Mouse (Mus musculus) frontal cortex, adult (tissue): Measurements from ENCODE around the gene Zfp423.

ENCODE experiments used
- ATAC-seq: cut with Nextera tagmentation; 2 replicates; pipeline ENCODE4 v1.9.2; 2017; ENCODE audit warnings: mild to moderate bottlenecking, moderate library complexity, mixed read lengths; ENCODE audit not compliant: low TSS enrichment

Zfp423 gene

DNA sequence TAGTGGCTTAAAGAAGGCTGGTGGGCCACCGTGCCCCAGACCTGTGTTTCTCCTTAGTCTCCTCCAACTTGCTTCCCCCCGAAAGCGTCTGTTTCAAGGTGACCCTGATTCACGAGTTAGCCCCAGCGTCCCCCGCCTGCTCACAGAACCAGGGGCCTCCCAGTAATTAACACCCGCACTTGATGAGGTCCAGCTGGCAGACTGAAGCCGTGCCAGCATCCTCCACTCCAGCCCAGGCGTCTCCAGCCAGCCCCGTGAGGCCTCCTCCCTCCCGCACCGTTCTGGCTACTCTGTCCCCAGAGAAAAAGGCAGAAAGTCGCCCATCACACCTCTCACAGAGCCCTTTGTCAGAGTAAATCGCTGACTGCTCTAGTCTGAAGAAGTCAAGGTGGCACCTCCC is 213.3 kb downstream of the Zfp423 start:
- no peak for ATAC-seq

DNA sequence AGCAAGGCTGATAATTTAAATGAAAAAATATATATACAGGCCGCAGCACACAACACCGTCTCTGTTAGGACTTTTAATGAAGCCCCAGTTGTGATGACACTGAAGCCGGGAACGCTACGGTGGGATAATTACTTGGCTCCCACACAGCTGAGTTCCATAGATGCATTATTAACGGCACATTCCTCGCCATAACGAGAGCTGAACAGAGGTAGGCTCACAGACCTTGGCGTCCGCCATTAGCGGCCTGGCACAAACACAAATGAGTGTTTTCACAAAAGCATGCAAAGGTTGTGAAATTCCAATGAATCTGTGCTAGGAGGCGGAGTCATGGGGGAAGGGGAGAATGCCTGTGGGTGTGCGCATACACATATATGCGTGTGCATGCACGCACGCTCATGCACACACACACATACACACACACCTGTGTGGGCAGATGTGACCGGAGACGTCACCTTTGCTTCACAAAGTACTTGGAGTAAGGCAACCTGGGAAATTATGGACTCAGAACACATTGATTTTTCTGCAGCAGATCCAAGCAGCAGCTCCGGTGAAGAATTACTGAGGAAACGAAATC is 214.2 kb downstream of the Zfp423 start:
- ATAC-seq: no peak

- no peak for ATAC-seq
Observed at GRCm38 (mm10) chr8:87744556-87744955, 214.8 kb downstream of the Zfp423 start.

GRCm38 (mm10) chr8:87742016-87742415 is 217.4 kb downstream of the Zfp423 start:
- no peak for ATAC-seq

- ATAC-seq: no peak
Observed at GRCm38 (mm10) chr8:87740946-87741530, 218.4 kb downstream of the Zfp423 start.

DNA sequence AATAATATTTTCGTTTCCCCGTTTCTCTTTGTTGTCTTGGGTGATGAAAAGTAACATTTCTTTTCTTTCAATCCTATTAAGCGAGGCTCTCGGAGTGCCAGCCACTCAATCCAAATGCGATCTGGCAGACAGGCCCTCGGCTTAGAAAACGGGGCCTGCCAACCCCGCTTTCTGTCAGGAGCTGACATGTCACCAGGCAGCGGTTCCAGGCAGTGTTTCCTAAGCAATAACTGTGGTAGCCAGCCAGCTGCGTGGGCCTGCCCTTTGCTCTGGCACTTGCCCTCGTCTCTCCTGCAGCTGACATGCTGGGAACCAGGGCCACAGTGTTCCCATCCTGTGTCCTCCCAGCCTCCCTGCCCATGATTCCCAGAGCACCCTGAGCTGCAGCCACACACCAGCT is 221.5 kb downstream of the Zfp423 start:
- no peak for ATAC-seq

DNA sequence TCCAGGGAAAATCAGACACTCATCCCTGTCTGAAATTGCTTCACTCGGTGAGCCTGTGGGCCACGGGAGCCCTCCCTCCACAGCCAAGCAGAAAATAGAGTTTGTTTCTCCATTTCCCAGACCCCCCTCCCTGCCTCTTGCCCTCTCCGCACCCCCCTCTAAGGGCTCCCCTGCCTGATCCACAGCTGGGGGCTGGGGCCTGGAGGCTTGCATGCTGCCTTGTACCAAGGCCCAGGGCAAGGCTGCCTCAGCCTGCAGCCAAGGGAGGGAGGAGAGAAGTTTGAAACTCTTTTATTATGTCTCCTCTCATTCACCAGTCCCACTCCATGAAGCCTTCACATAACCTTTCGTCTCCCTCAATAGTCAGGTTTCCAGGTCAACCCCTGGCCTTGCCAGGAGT is 224.5 kb downstream of the Zfp423 start:
- no peak for ATAC-seq

DNA sequence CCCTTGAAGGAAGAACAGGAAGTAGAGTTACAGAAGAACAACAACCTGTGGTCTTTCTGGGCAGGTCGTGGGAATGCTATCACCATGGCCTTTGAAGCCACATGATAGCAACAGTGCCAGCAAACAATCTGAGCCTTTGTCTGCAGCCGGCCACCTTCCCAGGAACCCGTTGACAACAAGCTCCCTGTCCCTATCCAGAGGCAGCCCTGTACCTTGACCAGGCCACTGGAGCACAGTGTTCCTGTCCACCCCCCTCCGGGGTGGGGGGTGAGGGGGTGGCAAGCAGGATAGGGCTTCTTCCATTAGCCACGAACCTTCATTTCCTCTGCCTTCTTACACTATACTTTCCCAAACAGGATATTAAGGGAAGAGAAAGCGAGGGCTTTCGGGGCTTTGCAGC is 224.9 kb downstream of the Zfp423 start:
- ATAC-seq: no peak

DNA sequence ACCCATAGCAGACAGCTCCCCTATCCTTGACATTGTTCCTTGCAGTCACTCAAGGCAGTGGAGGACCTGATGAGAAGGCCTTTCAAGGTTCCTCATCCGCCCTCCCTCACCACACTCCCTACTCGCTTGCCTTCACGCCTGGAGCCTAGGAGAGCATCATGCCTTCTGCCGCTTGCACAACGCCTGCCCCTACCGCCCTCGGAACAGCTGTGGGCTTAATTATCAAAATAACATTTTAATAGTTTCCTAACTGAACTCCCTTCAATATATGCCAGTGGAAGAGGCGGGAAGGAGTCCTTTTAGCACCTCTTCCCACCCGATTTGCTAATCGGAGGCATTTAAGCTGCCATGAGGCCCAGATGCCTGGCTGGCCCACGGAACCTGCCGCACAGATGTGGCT is 228.3 kb downstream of the Zfp423 start:
- ATAC-seq: no peak

GRCm38 (mm10) chr8:87723015-87723414 is 236.4 kb downstream of the Zfp423 start:
- ATAC-seq: no peak

DNA sequence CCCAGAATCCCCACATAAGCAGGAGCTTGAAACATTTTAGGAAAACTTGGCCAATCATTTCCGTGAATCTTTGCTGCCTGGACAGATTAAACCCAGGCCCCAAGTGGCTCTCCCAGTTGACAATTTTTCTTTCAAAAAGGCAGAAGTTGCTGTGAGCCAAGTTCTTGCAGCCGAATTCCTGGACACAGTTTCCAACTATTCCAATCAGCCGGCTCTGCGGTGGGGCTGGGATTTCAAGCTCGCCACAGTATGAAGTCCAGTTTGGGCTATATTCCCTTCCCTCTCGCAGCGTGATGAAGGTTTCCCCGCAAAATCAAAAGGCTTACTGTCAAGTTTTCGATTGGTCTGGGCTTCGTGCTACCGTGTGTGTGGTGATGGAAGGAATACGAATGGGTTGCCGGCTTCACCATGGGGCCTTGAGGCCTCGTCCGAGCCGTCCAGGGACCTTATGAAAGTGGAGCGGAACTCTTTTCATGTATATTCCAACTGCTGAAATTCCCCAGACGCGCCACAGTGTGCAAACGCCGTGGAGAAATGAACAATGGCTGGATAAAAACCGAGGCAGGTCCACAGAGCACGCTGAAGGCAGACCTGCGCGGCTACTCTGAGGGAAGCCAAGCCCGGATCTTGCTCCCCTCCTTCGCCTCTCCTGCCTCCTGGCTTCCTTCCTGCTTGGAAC is 240.1 kb downstream of the Zfp423 start:
- ATAC-seq: no peak

DNA sequence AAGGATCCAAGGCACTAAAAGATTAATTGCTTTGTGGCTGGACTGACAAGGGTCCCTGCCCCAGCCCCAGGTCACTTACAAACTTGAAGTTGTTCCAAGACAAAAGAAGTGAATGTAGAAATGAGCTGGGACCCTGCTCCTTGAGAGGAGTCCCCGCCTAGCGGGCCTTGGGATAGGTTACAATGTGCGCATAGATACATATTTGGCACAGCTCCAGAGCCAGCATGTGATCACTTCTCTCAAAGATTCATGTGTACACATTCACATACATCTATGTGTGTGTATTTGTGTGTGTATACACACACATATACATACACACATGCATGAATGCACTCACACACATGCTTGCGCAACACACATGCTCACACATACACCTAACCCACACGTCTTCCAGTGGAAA is 241.9 kb downstream of the Zfp423 start:
- no peak for ATAC-seq

- ATAC-seq: no peak
Observed at GRCm38 (mm10) chr8:87716726-87717248, 242.6 kb downstream of the Zfp423 start.

- ATAC-seq: peak; percentile 76
Observed at GRCm38 (mm10) chr8:87715731-87716682, 243.4 kb downstream of the Zfp423 start.

GRCm38 (mm10) chr8:87713946-87714345 is 245.4 kb downstream of the Zfp423 start:
- ATAC-seq: no peak

DNA sequence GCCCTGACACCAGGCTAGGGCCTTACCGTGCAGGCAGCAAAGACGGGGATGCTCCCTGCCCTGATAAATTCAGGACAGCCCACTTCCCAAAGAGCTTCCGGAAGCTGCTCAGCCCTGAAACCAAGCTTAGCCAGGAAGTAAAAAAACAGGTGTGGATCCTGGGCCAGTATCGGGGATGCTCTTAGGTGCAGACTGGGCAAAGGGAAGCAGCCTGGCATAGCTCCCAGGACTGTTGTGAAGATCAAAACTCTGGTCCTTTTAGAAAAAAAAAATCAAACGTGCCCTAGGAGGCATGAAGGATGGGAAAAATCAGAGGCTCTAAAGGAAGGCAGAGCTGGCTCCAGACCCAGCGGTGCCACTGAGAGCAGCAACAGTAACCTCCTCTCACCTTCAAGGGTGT is 247.4 kb downstream of the Zfp423 start:
- ATAC-seq: no peak

- no peak; the same call in 1 of the 2 replicates for ATAC-seq
Observed at GRCm38 (mm10) chr8:87708127-87708637, 251.2 kb downstream of the Zfp423 start.

DNA sequence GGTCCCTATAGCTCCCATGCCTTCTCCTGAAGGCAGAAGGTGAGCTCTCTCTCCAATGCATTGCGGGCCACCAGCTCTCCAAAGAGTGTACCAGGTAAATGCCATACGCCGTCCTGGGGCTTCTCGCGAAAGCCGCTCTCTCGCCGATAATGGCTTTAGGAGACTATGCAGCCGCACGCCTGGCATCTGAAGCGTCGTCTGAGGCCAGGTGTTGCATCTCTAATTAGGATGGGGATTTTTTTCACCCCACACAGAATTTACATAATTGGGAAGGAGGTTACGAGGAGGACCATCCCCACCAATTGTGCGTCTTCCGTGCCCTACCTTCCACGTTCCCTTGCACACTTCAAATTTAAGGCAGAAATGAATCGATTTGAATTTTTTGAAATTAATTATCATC is 252.2 kb downstream of the Zfp423 start:
- no peak for ATAC-seq

DNA sequence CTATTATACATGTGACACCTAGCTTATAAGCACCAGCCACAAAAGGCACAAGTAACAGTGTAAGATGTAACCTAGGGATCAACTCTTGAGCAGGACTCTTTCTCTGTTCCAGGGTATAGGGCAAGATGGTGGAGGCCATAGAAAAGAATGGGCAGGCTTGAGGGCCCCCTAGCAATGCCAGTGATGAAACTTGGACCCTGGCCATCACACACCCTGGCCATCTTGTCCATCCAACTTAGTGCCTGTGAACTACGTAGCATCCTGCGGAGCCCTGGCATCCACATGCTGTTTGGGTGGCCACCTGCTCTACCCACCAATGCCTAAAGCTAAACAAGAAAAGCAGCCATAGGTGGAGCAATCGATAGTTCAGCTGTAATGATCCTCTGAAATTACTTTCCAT is 254.6 kb downstream of the Zfp423 start:
- no peak for ATAC-seq

GRCm38 (mm10) chr8:87702790-87703311 is 256.5 kb downstream of the Zfp423 start:
- peak; percentile 86 for ATAC-seq

DNA sequence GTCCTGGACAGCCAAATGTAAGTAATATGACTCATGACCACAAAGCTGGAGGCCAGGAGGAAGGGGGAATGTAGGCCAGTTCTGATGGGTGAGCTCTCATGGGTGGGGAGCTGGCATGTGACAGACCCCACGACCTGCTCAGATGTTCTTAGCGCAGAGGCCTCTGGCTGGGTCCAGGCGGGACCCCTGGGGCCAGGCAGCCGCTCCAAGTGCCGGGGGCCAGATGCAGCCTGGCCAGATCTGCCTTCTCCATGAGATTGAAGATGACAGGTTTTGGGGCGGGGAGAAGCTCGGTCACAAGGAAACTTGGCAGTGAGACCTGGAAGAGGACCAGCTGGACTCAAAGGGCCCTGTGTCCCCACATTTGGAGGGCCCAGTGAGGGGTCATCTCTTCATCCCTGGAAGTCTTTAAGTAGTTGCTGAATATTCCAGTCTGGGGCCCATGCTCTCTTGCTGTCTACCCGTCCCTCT is 257.3 kb downstream of the Zfp423 start:
- ATAC-seq: no peak
